Mouse (Mus musculus) retina, adult 2 months (tissue): Measurements from ENCODE around the gene Adgrg5.

Experiments
- DNase-seq: peaks from one replicate; pipeline ENCODE4 v3.0.0-alpha.2; 2012; ENCODE audit warnings: low read depth, low spot score

Gene Adgrg5

GRCm38 (mm10) chr8:94917352-94917751, 6.1 kb upstream of the Adgrg5 start:
- no peak for DNase-seq

GRCm38 (mm10) chr8:94917851-94918495, 5.5 kb upstream of the Adgrg5 start, which contains the start of gene Ccdc102a:
Ccdc102a (minus strand) TSS chr8:94918098.
- no peak for DNase-seq

- DNase-seq: no peak
These were observed 4.2 kb upstream of the Adgrg5 start for GRCm38 (mm10) chr8:94919256-94919655.

DNA sequence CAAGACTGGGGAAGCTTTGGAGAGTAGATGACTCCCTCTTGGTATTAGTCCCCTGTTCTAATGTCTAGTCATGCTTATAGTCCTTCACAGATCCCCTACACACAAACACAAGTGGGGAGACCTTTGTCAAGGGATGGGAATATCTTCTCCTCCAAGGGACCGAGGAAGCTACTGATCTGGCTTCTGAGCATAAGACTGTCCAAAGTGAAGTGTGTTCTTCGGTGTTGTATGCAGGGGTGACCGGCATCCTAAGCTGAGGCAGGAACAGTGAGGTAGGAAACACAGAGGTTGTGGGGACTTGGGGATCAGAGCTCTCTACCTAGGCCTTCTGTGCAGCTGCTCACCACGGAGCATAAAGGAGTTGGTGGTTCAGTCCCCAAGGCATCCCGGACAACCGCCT, 1.3 kb upstream of the Adgrg5 start:
- no peak for DNase-seq

DNA sequence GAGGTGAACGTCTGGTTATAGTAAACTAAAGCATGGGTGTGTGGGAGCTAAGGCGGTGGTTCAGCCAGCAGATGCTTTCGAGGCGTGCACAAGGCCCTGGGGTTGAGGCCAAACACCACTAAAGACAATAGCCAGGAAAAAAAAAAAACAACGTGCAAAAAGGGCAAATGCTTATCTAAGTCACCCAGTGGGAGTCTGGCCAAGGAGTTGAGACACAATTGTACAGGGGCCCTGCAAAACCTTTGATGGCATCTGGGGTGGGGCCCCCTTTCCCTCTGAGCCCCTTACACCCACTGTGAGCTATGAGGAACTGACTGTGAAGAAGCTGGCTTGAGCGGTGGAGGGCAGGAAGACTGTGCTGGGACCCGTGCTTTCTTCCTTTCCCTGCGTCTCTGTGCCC, 892 bp upstream of the Adgrg5 start:
- DNase-seq: no peak

DNA sequence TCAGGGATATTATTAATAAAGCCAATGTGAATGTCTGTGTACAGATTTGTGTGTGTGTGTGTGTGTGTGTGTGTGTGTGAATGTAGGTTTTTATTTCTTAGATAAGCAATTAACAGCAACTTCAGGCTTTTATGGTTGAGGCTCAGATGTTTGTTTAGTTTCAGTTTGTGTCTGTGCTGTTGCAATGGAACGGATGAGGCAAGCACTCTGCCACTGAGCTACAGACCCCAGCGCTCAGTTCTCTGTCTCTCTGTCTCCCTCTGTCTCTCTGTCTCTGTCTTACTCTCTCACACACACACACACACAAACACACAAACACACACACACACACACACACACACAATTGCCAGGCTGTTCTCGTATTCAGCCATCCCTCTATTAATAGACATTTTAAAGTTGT, 4.7 kb downstream of the Adgrg5 start:
- no peak for DNase-seq

- no peak for DNase-seq
These were observed 10.4 kb downstream of the Adgrg5 start for GRCm38 (mm10) chr8:94933918-94934317.

- no peak for DNase-seq
These were observed 11.7 kb downstream of the Adgrg5 start for GRCm38 (mm10) chr8:94935172-94935571.

DNA sequence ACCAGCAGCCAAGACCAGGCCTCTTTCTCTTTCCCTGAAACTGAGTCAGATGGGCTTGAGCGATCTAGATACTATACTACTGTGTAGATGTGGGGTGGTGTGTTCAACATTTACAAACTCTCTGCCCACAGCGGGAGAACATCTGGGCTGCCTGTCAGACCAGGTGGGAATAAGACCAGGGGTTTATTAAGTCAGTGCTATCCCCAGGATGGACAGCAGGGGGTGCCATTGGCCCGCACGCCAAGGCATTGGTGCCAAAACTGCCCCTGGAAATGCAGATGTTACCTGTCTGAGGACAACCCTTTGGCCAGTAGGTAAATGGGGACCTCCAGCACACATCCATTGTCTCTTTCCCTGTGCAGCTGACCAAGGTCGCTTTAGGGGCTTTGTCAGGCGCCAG, 19.1 kb downstream of the Adgrg5 start:
- peak; percentile 13 for DNase-seq

DNA sequence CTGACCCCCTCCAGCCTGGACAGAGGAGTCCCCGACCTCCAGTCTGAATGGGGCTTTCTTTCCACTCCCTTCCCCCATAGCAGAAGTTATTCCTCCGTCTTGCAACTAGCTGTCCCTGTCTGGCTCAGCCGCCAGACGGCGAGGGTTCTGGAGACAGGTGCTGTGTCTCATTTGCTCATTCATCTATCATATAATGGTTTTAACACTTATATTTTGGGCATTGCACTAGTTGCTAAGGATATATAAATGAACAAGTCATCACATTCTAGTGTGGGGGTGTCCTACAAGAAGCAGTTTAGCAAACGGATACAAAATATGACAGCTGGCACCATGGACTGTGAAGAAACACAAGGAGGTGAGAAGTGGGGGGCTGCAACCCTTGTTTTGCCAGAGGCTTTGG, 21.7 kb downstream of the Adgrg5 start:
- DNase-seq: no peak

DNA sequence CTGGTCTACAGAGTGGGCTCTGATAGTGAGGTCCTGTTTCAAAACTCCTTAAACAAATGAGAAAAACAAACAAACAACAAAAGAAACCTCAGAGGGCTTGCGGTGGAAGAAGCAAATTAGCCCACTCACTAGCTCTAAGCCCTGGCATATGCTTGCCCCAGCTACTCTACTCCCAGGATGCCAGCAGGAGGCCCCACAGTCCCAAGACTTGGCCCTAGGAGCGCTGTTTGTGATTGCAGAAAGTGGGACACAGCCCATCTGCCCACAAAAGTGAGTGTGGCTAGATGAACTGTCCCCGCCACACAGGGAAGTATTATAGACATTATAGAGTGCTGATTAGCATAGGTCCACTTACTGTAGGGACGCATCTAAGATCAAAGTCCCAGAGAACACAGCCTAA, 24.9 kb downstream of the Adgrg5 start:
- no peak for DNase-seq

DNA sequence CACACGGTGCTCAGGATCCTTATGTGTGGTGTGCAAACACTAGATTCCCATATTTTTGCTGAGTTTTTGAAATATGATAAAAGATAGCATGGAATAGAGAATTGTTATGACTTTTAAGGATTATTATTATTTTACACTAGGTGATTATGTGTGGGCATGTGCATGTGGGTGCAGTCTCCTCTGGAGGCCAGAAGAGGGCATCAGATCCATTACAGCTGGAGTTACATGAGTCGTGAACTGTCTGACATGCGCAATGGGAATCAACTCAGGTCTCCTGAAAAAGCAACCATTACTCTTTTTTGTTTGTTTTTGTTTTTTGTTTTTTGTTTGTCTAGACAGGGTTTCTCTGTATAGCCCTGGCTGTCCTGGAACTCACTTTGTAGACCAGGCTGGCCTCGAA, 25.5 kb downstream of the Adgrg5 start:
- DNase-seq: no peak

DNA sequence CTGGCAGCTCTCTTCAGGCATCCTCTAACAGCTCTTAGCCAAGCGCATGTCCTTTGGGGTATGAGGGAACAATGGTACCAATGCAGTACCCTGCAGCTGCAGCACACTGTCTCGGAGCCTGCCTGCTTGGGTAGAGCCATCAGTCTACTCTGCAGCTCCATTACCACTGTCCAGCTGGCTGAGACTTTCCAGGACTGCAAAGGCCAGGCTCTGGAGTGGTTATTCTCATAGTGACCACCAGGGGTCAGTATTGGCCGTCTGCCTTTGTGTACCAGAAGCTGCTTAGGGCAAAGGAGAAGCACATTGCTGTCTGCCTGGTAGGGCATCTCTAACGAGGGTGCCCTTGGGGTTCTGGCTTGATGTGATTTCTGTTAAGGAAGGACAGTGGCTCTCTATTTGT, 26.6 kb downstream of the Adgrg5 start:
- peak; percentile 60 for DNase-seq

DNA sequence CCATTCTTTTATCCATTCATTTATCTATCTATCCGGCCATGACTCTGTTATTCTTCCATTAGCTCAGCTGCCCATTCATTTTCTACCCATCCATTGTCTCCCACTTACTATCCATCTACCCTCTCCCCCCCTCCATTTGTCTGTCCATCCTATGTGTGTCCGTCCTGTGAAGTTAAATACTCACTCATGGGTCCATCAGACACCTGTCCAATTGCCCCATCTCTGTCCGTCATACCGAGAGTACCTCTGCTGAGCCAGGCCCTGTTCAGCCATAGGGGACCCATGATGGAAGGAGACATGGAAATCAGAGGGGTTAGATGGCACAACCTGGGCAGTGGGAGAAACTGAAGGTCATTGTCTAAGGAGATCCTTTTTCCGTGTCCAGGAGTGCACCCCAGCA, 27.0 kb downstream of the Adgrg5 start:
- no peak for DNase-seq

GRCm38 (mm10) chr8:94952086-94952485, 28.6 kb downstream of the Adgrg5 start:
- no peak for DNase-seq

DNA sequence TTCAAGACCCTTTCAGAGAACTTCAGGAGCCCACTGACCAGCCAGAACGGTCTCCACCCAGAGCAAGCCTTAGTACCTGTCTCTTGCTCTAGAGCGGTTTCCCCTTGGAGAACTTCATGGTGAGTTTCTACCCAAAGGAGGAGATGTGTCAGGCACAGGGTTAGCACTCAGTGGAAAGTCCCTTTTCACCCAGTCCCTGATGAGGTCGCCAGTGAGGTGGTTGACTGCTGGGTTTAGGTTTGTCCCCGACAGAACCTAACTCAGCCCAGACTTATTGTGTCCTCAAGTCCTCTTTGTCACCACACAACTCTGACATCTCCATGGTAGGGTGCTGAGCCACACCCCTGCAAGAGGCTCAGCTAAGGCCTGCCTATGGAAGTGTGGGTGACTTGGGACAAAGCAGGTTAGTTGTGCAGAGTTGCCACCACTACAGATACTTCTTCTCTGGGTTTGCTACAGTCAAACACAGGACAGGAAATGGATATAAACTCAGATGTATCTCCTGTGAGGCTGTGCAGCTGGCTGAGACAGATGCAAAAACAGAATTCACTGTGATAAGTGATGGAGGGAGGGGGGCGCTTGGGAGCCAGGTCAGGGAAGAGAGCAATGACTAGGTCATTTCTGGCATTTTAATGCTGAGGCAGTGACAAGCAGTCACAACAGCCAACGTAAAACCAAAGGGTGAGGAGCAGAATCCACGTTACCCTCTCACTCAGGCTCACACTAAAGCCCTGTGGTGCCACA, 30.3 kb downstream of the Adgrg5 start:
- DNase-seq: no peak

- no peak for DNase-seq
These were observed 30.9 kb downstream of the Adgrg5 start for GRCm38 (mm10) chr8:94954368-94954737.

DNA sequence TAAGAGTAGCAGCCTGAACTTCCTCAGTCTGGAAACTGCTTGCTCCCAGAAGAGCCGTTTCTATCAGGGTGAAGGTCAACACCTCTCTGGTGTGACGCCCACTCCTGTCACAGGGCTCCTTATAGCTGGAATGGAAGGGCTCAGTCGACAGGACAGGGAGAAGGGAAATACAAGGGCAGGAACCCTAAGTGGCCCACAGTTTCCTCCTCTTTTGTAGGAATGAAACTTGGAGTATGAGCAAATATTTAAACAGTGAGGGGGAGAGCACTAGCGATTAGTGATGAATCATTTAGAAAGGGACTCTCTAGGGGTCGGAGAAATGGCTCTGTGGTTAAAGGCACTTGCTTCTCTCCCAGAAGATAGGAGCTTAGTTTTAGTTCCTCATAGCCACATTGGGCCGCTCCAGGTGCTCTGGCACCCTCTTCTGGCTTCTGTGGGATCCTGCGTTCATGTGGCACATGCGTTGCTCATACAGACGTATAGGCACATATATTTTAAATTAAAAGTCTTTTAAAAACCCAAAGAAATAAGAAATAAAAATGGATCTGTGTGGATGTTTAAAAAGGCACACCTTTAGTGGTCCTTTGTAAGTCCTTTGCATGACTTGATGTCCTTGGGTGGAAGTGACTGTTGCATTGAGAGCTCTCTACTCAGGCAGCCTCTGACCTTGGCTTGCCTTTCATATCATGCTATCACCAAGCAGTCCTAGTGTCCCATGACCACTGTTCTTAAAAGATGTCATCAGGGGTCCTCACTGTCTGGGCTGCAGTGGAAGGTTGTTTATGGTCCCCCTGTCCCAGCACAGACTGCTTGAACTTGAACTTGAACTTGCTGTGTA, 31.6 kb downstream of the Adgrg5 start:
- DNase-seq: no peak

DNA sequence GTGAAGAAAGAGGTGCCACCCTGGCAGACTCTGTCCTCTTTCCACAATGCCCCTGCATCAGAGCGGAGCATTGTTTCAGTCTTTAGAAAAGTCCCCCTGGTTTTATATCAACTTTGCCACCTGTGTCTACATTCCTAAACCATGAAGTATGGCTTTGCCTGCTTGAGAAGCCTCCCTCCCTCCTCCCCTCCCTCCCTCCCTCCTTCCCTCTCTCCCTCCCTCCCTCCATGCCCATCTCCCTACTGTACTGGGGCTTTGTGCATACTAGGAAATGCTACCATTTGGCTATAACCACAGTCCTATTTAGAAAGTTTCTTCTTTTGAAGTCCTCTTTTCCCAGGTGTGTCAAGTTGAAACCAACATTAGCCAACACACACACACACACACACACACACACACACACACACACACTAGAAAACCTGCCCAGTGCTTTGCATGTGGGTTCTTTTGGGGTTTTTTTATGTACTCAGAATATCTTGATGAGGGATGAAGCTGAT, 32.6 kb downstream of the Adgrg5 start:
- no peak for DNase-seq

DNA sequence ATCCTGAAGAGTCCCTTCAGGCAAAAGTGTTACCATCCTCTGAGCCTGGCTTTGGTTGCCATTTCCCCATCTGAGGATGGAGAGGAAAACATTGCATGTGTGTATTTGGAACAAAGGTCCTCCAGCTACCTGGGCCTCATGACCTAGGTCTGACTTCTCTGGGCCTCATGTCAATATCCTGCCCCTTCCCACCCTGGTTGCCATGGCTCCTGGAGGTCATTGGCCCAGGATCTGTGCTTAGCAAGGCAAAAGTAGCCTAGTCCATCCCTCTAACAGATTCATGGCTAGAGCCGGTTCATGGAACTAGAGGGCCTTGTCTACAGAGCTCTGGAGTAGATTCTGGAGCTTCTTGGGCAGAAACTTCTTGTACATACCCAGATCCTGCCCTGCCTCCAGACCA, 38.7 kb downstream of the Adgrg5 start:
- no peak for DNase-seq

GRCm38 (mm10) chr8:94964828-94965227, 41.3 kb downstream of the Adgrg5 start:
- DNase-seq: no peak

- DNase-seq: peak; percentile 23
These were observed 43.1 kb downstream of the Adgrg5 start for GRCm38 (mm10) chr8:94966578-94966977.
